Mouse (Mus musculus): Measurements from ENCODE around the gene Galnt18. TPM values are rescaled to one million over a fixed set of nuclear protein-coding genes. Genes with fewer than 3 reads are reported as not detected.

Gene Galnt18
- polyA plus RNA-seq, 1 experiment: 11.9 TPM

DNA sequence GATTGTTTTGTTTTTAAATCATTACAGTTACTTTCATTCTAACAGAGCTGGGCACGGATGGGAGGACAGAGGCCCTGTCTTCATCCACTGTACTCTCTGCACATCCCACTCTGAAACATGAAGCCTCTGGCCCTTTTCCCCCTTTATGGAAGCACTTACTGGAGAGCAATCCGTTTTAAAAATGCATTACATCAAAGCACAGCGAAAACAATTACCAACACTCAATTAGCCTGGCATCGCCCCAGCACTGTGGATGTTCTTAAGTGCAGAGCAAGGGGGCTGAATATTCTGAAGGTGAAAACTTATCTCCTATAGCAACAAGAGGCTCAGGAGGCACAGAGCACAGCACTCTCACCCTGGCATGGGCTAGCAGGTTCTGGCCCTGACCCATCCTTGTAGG, 107.3 kb downstream of the Galnt18 start:
- Histone ChIP-seq H3ac (ENCODE audit: control insufficient read depth, insufficient read length, low read depth) (no peak overlapping the region), H3K36me3 (ENCODE audit: control insufficient read depth, insufficient read depth) (no peaks in the 10 kb centered on the region), H3K4me3 (ENCODE audit: insufficient read depth, poor library complexity, severe bottlenecking) (no peak overlapping the region), H3K27me3 (ENCODE audit: control insufficient read depth, insufficient read depth, insufficient read length) (no peaks in the 10 kb centered on the region), H3K79me2 (ENCODE audit: control insufficient read depth, insufficient read depth) (no peaks in the 10 kb centered on the region), H3K79me3 (ENCODE audit: low read depth) (no peaks in the 10 kb centered on the region)
- TF ChIP-seq MYOG (IDR thresholded peaks at IDR 0.05; ENCODE audit: control insufficient read depth, extremely low read depth, insufficient read length) (no peak), MAX (IDR thresholded peaks at IDR 0.05) (no peak), CEBPB (IDR thresholded peaks at IDR 0.05; ENCODE audit: low read depth) (no peak), MYOD1 (IDR thresholded peaks at IDR 0.05; ENCODE audit: control insufficient read depth, insufficient read length, low read depth) (no peak), USF1 (IDR thresholded peaks at IDR 0.05; ENCODE audit: low read depth) (no peak), FOSL1 (IDR thresholded peaks at IDR 0.05; ENCODE audit: insufficient read depth, low read length, poor library complexity, severe bottlenecking) (no peak), CTCF (IDR thresholded peaks at IDR 0.05; ENCODE audit: control insufficient read depth, insufficient read depth, insufficient read length) (no peak)

DNA sequence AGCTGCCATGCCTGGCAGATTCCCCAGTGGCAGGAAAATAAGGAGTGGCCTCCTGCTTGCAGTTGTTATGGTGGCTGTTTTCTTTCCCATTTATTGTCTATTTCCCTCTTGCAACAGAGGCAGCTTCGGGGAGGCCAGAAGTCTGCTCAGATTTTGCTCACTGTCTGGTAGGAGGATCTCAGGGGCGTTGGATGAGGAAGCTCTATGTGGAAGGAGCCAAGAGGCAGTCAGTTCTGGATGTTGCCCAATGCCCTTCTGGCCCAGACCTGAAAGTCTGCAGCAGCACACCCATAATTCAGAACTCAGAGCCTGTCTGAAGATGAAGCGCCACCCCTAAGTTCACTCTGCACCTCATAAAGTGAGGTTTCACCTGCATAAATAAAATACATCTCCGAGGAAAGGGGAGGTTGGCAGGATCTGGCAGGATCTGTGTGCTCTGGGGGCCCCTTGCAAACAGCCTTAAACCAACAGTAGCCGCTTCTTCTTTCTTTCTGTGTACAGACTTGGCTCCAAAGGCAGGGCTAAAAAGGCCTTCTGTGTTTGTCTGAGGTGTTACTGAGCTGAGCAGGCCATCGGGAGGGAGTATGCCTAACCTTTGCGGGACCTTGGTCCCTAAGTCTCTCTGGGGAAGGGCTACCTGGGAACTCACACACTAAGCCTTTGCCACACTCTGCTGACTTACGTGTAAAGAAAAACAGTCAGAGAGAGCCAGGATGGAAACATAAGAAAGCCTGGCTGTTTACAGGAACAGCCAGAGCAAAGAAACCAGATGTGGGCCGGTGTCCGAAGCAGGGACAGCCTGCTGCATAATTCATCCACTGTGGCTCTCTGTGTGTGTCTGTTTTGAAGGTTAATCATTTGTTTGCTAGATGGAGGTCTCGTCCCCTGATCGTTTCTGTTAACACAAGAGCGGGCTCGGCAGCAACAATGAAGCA, 116.4 kb downstream of the Galnt18 start:
- Histone ChIP-seq H3K36me3 (ENCODE audit: control insufficient read depth, insufficient read depth) (no peaks in the 10 kb centered on the region), H3K79me2 (ENCODE audit: control insufficient read depth, insufficient read depth) (no peaks in the 10 kb centered on the region), H3K27me3 (ENCODE audit: control insufficient read depth, insufficient read depth, insufficient read length) (no peaks in the 10 kb centered on the region), H3K79me3 (ENCODE audit: low read depth) (no peaks in the 10 kb centered on the region), H3K4me3 (ENCODE audit: insufficient read depth, poor library complexity, severe bottlenecking) (no peak overlapping the region), H3ac (ENCODE audit: control insufficient read depth, insufficient read length, low read depth) (no peak overlapping the region)
- TF ChIP-seq MYOG (IDR thresholded peaks at IDR 0.05; ENCODE audit: control insufficient read depth, extremely low read depth, insufficient read length) (no peak), MYOD1 (IDR thresholded peaks at IDR 0.05; ENCODE audit: control insufficient read depth, insufficient read length, low read depth) (no peak), FOSL1 (IDR thresholded peaks at IDR 0.05; ENCODE audit: insufficient read depth, low read length, poor library complexity, severe bottlenecking) (no peak), MAX (IDR thresholded peaks at IDR 0.05) (no peak), USF1 (IDR thresholded peaks at IDR 0.05; ENCODE audit: low read depth) (no peak), CTCF (IDR thresholded peaks at IDR 0.05; ENCODE audit: control insufficient read depth, insufficient read depth, insufficient read length) (no peak), CEBPB (IDR thresholded peaks at IDR 0.05; ENCODE audit: low read depth) (no peak)

DNA sequence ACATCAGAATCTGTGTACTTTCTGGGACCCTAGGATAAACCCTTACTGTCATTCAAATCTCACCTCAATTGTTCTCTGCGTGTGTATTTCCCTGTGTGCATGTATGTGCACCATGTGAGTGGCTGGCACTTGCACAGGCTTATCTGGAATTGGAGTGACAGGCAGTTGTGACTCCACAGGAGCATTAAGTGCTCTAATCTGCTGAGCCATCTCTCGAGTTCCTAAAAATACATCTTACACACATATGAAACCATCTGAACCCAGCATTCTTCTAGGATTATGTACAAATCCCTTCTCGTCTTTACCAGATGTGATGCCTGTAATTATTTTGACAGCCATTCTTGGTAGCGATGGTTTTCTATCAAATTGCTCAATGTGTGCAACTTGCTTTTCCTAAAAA, 121.2 kb downstream of the Galnt18 start:
- no peaks in the 10 kb centered on the region for H3K79me2 ChIP-seq (ENCODE audit: control insufficient read depth, insufficient read depth)
- H3K36me3 ChIP-seq (ENCODE audit: control insufficient read depth, insufficient read depth): no peaks in the 10 kb centered on the region
- H3K79me3 ChIP-seq (ENCODE audit: low read depth): no peaks in the 10 kb centered on the region
- no peak for TF ChIP-seq USF1 (IDR thresholded peaks at IDR 0.05; ENCODE audit: low read depth)
- TF ChIP-seq CTCF (IDR thresholded peaks at IDR 0.05; ENCODE audit: control insufficient read depth, insufficient read depth, insufficient read length): no peak
- no peak for TF ChIP-seq FOSL1 (IDR thresholded peaks at IDR 0.05; ENCODE audit: insufficient read depth, low read length, poor library complexity, severe bottlenecking)
- no peak for TF ChIP-seq MYOD1 (IDR thresholded peaks at IDR 0.05; ENCODE audit: control insufficient read depth, insufficient read length, low read depth)
- TF ChIP-seq MYOG (IDR thresholded peaks at IDR 0.05; ENCODE audit: control insufficient read depth, extremely low read depth, insufficient read length): no peak
- TF ChIP-seq MAX (IDR thresholded peaks at IDR 0.05): no peak
- no peak for TF ChIP-seq CEBPB (IDR thresholded peaks at IDR 0.05; ENCODE audit: low read depth)
- no peak overlapping the region for H3K4me3 ChIP-seq (ENCODE audit: insufficient read depth, poor library complexity, severe bottlenecking)
- H3K27me3 ChIP-seq (ENCODE audit: control insufficient read depth, insufficient read depth, insufficient read length): no peaks in the 10 kb centered on the region
- no peak overlapping the region for H3ac ChIP-seq (ENCODE audit: control insufficient read depth, insufficient read length, low read depth)

DNA sequence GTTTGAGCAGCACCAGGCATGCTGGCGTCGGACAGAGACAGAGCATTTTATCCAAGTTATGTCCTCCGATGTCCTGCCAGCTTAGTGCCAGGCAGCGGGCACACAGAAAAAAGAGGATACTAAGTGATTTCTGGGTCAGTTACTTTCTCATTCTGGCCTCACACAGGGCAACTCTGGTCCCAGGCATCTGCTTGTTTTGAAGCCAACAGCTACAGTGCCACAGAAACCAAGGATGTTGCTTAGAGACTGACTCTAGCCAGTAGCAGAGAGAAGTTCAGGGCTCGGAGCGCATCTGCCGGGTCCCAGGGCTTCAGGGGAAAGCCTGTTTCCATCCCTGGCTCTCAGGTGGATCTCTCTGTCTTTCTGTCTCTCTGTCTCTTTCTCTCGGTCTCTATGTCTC, 124.8 kb downstream of the Galnt18 start:
- Histone ChIP-seq H3K79me3 (ENCODE audit: low read depth) (no peaks in the 10 kb centered on the region), H3K79me2 (ENCODE audit: control insufficient read depth, insufficient read depth) (no peaks in the 10 kb centered on the region), H3ac (ENCODE audit: control insufficient read depth, insufficient read length, low read depth) (no peak overlapping the region), H3K36me3 (ENCODE audit: control insufficient read depth, insufficient read depth) (no peaks in the 10 kb centered on the region), H3K4me3 (ENCODE audit: insufficient read depth, poor library complexity, severe bottlenecking) (no peak overlapping the region), H3K27me3 (ENCODE audit: control insufficient read depth, insufficient read depth, insufficient read length) (no peaks in the 10 kb centered on the region)
- no peak for TF ChIP-seq FOSL1 (IDR thresholded peaks at IDR 0.05; ENCODE audit: insufficient read depth, low read length, poor library complexity, severe bottlenecking)

DNA sequence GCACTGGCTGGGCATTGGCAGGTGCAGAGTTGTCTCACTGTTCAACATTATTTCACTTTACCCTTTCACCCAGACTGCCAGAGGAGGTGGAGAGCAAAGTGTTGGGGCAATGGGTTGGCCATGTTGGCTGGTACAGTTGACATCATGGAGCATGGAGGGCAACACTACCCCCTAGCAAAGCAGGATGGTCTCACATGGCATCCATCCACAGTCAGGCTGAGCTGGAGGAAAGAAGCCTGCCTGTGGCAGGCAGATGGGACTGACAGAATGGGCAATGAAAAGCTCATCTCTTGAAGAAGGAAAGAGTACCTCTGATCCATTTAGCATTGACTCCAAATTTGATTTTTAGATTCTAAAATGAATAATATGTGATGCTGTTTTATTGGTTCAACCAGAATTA, 125.3 kb downstream of the Galnt18 start:
- Histone ChIP-seq H3K27me3 (ENCODE audit: control insufficient read depth, insufficient read depth, insufficient read length) (no peaks in the 10 kb centered on the region), H3K79me2 (ENCODE audit: control insufficient read depth, insufficient read depth) (no peaks in the 10 kb centered on the region), H3K36me3 (ENCODE audit: control insufficient read depth, insufficient read depth) (no peaks in the 10 kb centered on the region), H3K4me3 (ENCODE audit: insufficient read depth, poor library complexity, severe bottlenecking) (no peak overlapping the region), H3K79me3 (ENCODE audit: low read depth) (no peaks in the 10 kb centered on the region), H3ac (ENCODE audit: control insufficient read depth, insufficient read length, low read depth) (no peak overlapping the region)
- TF ChIP-seq FOSL1 (IDR thresholded peaks at IDR 0.05; ENCODE audit: insufficient read depth, low read length, poor library complexity, severe bottlenecking) (no peak), MYOG (IDR thresholded peaks at IDR 0.05; ENCODE audit: control insufficient read depth, extremely low read depth, insufficient read length) (no peak), USF1 (IDR thresholded peaks at IDR 0.05; ENCODE audit: low read depth) (no peak), MYOD1 (IDR thresholded peaks at IDR 0.05; ENCODE audit: control insufficient read depth, insufficient read length, low read depth) (no peak), MAX (IDR thresholded peaks at IDR 0.05) (no peak), CEBPB (IDR thresholded peaks at IDR 0.05; ENCODE audit: low read depth) (no peak), CTCF (IDR thresholded peaks at IDR 0.05; ENCODE audit: control insufficient read depth, insufficient read depth, insufficient read length) (no peak)

All from C2C12 (cell line).